Mouse (Mus musculus): Measurements from ENCODE around the gene Rgs8. TPM values are rescaled to one million over a fixed set of nuclear protein-coding genes. Genes with fewer than 3 reads are reported as not detected.

Gene Rgs8
- 0.02 TPM in 1 of 2 replicates, not detected in the other for polyA plus RNA-seq (2012; rRNA removed)

GRCm38 (mm10) chr1:153652938-153653623 lies at the start of gene Rgs8:
TSS of gene Rgs8 (plus strand) at chr1:153653025.

GRCm38 (mm10) chr1:153740145-153740544 lies 87.3 kb downstream of the Rgs8 start, which contains the start of gene Rgs16:
TSS of gene Rgs16 (plus strand) at chr1:153740349.

DNA sequence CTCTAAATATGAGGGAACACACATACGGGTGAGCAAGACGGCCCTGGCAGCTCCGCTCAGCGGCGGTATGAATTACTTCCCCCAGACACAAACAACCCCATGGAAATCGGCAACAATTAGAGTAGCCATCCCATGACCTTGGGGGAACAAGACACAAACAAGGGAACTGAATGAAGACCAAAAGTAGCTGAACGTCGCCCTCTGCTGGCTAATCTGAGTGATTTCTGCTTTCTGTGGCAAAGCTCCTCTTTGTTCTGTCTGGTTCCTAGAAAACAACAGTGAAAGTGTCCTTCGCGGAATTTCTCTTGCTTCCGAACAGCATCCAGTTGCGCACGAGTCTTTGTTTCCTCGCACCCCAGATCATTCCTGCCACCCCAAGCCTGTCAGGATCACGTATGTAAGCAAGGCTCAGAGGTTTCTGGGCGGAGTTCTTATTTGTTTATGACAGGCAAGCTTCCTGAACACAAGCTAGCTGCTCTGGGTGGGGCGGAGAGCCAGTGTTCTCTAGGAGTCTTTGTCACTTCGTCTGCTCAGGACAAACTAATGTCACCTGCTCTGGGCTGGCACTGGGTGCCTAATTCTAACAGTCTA lies 96.5 kb downstream of the Rgs8 start, which contains the start of gene Rnasel:
Rnasel (plus strand) TSS at position 216 of the 591 bp plus-strand sequence.

Other genes with a start within 250 kb of the Rgs8 start
- not detected in 2 replicates for gene Shcbp1l, start 227.9 kb upstream of the Rgs8 start, polyA plus RNA-seq (2012; rRNA removed)
- gene Dhx9, start 165.4 kb upstream of the Rgs8 start, polyA plus RNA-seq (2012; rRNA removed): 0.46 and 1.4 TPM in 2 replicates
- gene Npl, start 103.0 kb upstream of the Rgs8 start, polyA plus RNA-seq (2012; rRNA removed): 0.15 and 0.27 TPM in 2 replicates
- gene Rgs16, start 87.3 kb downstream of the Rgs8 start, polyA plus RNA-seq (2012; rRNA removed): 0.47 and 0.73 TPM in 2 replicates
- 1.6 and 2.8 TPM in 2 replicates for gene Rnasel, start 96.4 kb downstream of the Rgs8 start, polyA plus RNA-seq (2012; rRNA removed)
- 0.02 TPM in 1 of 2 replicates, not detected in the other for gene Rgsl1, start 191.1 kb downstream of the Rgs8 start, polyA plus RNA-seq (2012; rRNA removed)
- gene Teddm1b, start 221.3 kb downstream of the Rgs8 start, polyA plus RNA-seq (2012; rRNA removed): 0.09 TPM in 1 of 2 replicates, not detected in the other
- 0.74 TPM in 1 of 2 replicates, not detected in the other for gene Teddm1a, start 238.7 kb downstream of the Rgs8 start, polyA plus RNA-seq (2012; rRNA removed)
- 112 and 123 TPM in 2 replicates for gene Glul, start 246.9 kb downstream of the Rgs8 start, polyA plus RNA-seq (2012; rRNA removed)
- gene Teddm2, start 247.2 kb downstream of the Rgs8 start, polyA plus RNA-seq (2012; rRNA removed): 0.23 and 0.73 TPM in 2 replicates